Mouse (Mus musculus): Measurements from ENCODE around the gene Pygo1. TPM values are rescaled to one million over a fixed set of nuclear protein-coding genes. Genes with fewer than 3 reads are reported as not detected.

Pygo1 gene
- polyA plus RNA-seq, 1 experiment from 2014 or later: 1.5 TPM

DNA sequence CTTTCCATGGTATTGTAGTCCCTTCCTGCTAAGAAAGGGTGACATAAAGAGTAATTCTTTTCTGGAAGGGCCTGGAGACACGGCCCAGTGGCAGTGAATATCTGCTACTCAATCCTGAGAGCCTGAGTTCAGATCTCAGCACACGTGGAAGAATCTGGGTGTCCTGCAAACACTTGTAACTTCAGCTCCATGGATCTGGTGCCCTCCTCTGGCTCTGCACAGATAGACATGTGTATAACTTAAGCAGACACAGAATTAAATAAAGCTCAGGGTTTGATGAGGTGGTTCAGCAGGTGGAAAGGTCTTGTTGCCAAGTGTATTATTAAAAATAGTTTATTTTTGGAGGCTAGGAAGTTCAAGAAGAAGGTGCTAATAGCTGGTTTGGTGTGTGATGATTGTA lies 75.0 kb downstream of the Pygo1 start:
- Histone ChIP-seq H3K4me3 (ENCODE audit: low read length) (no peak overlapping the region), H3K27ac (ENCODE audit: low read length) (no peak overlapping the region), H3K4me2 (ENCODE audit: low read depth, low read length) (no peak overlapping the region), H3K9me3 (ENCODE audit: control insufficient read depth, low read length) (no peaks in the 10 kb centered on the region), H3K4me1 (ENCODE audit: control insufficient read depth, insufficient read depth, low read length) (no peaks in the 10 kb centered on the region), H3K9ac (ENCODE audit: low read depth, low read length) (no peak overlapping the region), H3K27me3 (replicated peaks; ENCODE audit: control insufficient read depth, insufficient read depth, low read length) (no peaks in the 10 kb centered on the region), H3K36me3 (ENCODE audit: control insufficient read depth, insufficient read depth, low read length) (no peaks in the 10 kb centered on the region)
- ATAC-seq: no peak
- 66% methylated on average over 2 of the region's 2 CpGs for WGBS

DNA sequence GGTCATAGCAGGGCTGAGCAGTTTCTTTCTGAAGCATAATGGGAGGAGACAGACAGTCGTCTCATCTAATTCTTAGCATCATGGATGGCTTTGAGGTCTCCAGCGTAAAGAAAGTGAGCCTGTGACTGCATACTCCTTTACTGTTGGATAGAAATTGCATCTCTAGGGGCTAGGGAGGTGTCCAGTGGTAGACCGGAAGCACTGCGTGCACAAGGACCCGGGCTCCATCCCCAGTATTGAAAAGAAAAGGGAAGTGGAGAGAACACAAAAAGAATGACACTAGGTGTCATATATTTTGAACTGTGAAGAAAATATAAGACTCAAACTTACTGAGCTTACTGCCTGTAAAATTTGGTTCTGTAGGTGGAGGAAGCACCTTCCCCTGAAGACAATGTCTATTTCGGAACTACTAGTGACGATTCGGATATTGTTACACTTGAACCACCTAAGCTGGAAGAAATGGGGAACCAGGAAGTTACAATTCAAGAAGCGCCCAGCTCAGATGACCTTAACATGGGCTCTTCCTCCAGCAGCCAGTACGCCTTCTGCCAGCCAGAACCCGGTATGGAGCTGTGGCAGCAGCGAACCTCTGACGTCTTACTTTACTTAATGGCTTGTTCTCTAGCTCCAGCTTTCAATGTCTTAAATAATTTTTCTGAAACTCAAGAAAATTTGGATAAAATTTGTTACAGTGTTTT lies 76.0 kb downstream of the Pygo1 start:
- Histone ChIP-seq H3K4me2 (ENCODE audit: low read depth, low read length) (no peak overlapping the region), H3K27me3 (replicated peaks; ENCODE audit: control insufficient read depth, insufficient read depth, low read length) (no peaks in the 10 kb centered on the region), H3K9ac (ENCODE audit: low read depth, low read length) (no peak overlapping the region), H3K36me3 (ENCODE audit: control insufficient read depth, insufficient read depth, low read length) (no peaks in the 10 kb centered on the region), H3K4me3 (ENCODE audit: low read length) (no peak overlapping the region), H3K27ac (ENCODE audit: low read length) (no peak overlapping the region), H3K9me3 (ENCODE audit: control insufficient read depth, low read length) (no peaks in the 10 kb centered on the region), H3K4me1 (ENCODE audit: control insufficient read depth, insufficient read depth, low read length) (no peaks in the 10 kb centered on the region)
- 86% methylated on average over 13 of the region's 13 CpGs for WGBS
- ATAC-seq: no peak

Other genes with a start within 250 kb of the Pygo1 start
- 0.32 and 0.33 TPM in 2 replicates for gene Prtg, start 118.8 kb upstream of the Pygo1 start, polyA plus RNA-seq (2015; fragmentation: Nextera tagmentation; extraction: Ambion mirVana)
- gene Dyx1c1, start 33.1 kb downstream of the Pygo1 start, polyA plus RNA-seq (2015; fragmentation: Nextera tagmentation; extraction: Ambion mirVana): 0.49 and 0.57 TPM in 2 replicates
- gene Gm44503, start 33.2 kb downstream of the Pygo1 start, polyA plus RNA-seq (2015; fragmentation: Nextera tagmentation; extraction: Ambion mirVana): not detected in 2 replicates
- gene Ccpg1os, start 59.7 kb downstream of the Pygo1 start, polyA plus RNA-seq (2015; fragmentation: Nextera tagmentation; extraction: Ambion mirVana): 10.4 and 11.3 TPM in 2 replicates
- gene Ccpg1, start 59.8 kb downstream of the Pygo1 start, polyA plus RNA-seq (2015; fragmentation: Nextera tagmentation; extraction: Ambion mirVana): 23.5 and 24.4 TPM in 2 replicates
- 13.5 and 15.2 TPM in 2 replicates for gene Pigb, start 114.7 kb downstream of the Pygo1 start, polyA plus RNA-seq (2015; fragmentation: Nextera tagmentation; extraction: Ambion mirVana)
- 9.0 TPM in 2 replicates for gene Rab27a, start 119.2 kb downstream of the Pygo1 start, polyA plus RNA-seq (2015; fragmentation: Nextera tagmentation; extraction: Ambion mirVana)
- gene Khdc3, start 176.2 kb downstream of the Pygo1 start, polyA plus RNA-seq (2015; fragmentation: Nextera tagmentation; extraction: Ambion mirVana): not detected in 2 replicates
- not detected in 2 replicates for gene Gm20509, start 176.8 kb downstream of the Pygo1 start, polyA plus RNA-seq (2015; fragmentation: Nextera tagmentation; extraction: Ambion mirVana)
- 76.3 and 82.8 TPM in 2 replicates for gene Rsl24d1, start 187.8 kb downstream of the Pygo1 start, polyA plus RNA-seq (2015; fragmentation: Nextera tagmentation; extraction: Ambion mirVana)

All from intestine, embryonic 16.5 days (tissue).